Mouse (Mus musculus): Measurements from ENCODE around the gene Gm8271. TPM values are rescaled to one million over a fixed set of nuclear protein-coding genes. Genes with fewer than 3 reads are reported as not detected.
"Not testable (repeated sequence)": the region's sequence is repeated elsewhere in the genome, so short reads cannot be mapped to it uniquely, and the experiment has no call there.

The Gm8271 gene
- not detected in 2 replicates for polyA plus RNA-seq (2015; fragmentation: Nextera tagmentation; extraction: Ambion mirVana)

DNA sequence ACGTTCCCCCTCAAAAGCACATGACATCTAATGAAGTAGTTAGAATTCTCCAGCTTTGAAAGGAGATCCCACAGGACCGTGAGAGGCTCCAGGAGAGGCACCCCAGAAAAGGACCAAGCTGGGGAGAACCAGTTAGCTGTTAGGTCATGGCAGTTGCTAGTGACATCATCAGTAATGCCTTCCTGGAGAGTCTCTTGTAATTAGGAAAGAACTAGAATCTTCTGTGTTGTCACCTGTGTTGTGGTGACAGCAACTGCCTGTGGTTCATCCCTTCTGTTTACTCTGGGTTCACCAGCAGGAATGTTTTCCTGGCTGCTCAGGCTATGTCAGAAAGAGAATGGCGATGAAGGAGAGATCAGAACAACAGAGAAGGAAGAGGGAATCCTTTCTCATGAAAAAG is at the start of gene Gm8271:
Gene Gm8271 (plus strand): TSS at position 301 of the 400 bp plus-strand sequence.
- H3K4me2 ChIP-seq (replicated peaks; ENCODE audit: low read depth); H3K4me1 ChIP-seq (replicated peaks; ENCODE audit: control insufficient read depth, insufficient read depth, low read length); H3K9ac ChIP-seq (ENCODE audit: low read depth, low read length); H3K36me3 ChIP-seq (ENCODE audit: control insufficient read depth, insufficient read depth); H3K27me3 ChIP-seq (replicated peaks; ENCODE audit: control insufficient read depth, insufficient read depth, low read length); H3K9me3 ChIP-seq (ENCODE audit: control insufficient read depth); H3K27ac ChIP-seq (ENCODE audit: low read depth, low read length); ATAC-seq; H3K4me3 ChIP-seq (ENCODE audit: low read depth, low read length): not testable (repeated sequence)
- WGBS = no CpG with 5 or more reads among the region's 3 CpGs

DNA sequence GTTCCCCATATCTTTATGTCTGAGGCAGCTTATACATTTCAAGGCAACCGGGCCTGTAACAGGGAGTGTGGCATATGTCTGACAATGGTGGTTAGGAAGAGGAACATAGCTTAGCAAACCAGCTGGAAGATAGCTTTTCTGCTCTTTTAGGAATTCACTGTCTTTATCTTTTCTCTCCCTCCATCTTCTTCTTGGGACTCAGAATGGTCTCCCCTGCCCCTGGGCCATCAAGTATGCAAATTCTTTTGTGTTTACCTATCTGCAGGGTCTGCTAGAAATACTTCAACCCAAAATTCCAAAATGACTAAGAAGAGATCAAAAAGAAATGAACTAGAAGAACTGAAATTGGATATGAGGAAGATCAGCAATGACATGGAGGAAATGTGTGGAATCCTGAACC is 21.4 kb upstream of the Gm8271 start, which contains the start of gene Gm3317:
Gene Gm3317 (plus strand): TSS at position 301 of the 400 bp plus-strand sequence.
- WGBS = no CpG with 5 or more reads among the region's 1 CpGs
- not testable (repeated sequence) for H3K4me1 ChIP-seq (replicated peaks; ENCODE audit: control insufficient read depth, insufficient read depth, low read length); ATAC-seq; H3K27ac ChIP-seq (ENCODE audit: low read depth, low read length); H3K4me2 ChIP-seq (replicated peaks; ENCODE audit: low read depth); H3K9ac ChIP-seq (ENCODE audit: low read depth, low read length); H3K9me3 ChIP-seq (ENCODE audit: control insufficient read depth); H3K36me3 ChIP-seq (ENCODE audit: control insufficient read depth, insufficient read depth); H3K27me3 ChIP-seq (replicated peaks; ENCODE audit: control insufficient read depth, insufficient read depth, low read length); H3K4me3 ChIP-seq (ENCODE audit: low read depth, low read length)

Other genes with a start within 250 kb of the Gm8271 start
- gene Gm8297, start 201.9 kb upstream of the Gm8271 start, polyA plus RNA-seq (2015; fragmentation: Nextera tagmentation; extraction: Ambion mirVana) = not detected in 2 replicates
- gene Gm3298, start 169.9 kb upstream of the Gm8271 start, polyA plus RNA-seq (2015; fragmentation: Nextera tagmentation; extraction: Ambion mirVana) = not detected in 2 replicates
- not detected in 2 replicates for gene 4930555G01Rik, start 135.2 kb upstream of the Gm8271 start, polyA plus RNA-seq (2015; fragmentation: Nextera tagmentation; extraction: Ambion mirVana)
- gene Gm8281, start 114.8 kb upstream of the Gm8271 start, polyA plus RNA-seq (2015; fragmentation: Nextera tagmentation; extraction: Ambion mirVana) = 0.16 and 0.17 TPM in 2 replicates
- not detected in 2 replicates for gene Gm8279, start 54.3 kb upstream of the Gm8271 start, polyA plus RNA-seq (2015; fragmentation: Nextera tagmentation; extraction: Ambion mirVana)
- gene Gm3317, start 21.3 kb upstream of the Gm8271 start, polyA plus RNA-seq (2015; fragmentation: Nextera tagmentation; extraction: Ambion mirVana) = not detected in 2 replicates
- not detected in 2 replicates for gene Gm3526, start 74.8 kb downstream of the Gm8271 start, polyA plus RNA-seq (2015; fragmentation: Nextera tagmentation; extraction: Ambion mirVana)
- not detected in 2 replicates for gene Gm3542, start 149.1 kb downstream of the Gm8271 start, polyA plus RNA-seq (2015; fragmentation: Nextera tagmentation; extraction: Ambion mirVana)
- 0.25 TPM in 1 of 2 replicates, not detected in the other for gene Gm3500, start 203.3 kb downstream of the Gm8271 start, polyA plus RNA-seq (2015; fragmentation: Nextera tagmentation; extraction: Ambion mirVana)